Mouse (Mus musculus): Measurements from ENCODE around the gene Nudt9.

DNA sequence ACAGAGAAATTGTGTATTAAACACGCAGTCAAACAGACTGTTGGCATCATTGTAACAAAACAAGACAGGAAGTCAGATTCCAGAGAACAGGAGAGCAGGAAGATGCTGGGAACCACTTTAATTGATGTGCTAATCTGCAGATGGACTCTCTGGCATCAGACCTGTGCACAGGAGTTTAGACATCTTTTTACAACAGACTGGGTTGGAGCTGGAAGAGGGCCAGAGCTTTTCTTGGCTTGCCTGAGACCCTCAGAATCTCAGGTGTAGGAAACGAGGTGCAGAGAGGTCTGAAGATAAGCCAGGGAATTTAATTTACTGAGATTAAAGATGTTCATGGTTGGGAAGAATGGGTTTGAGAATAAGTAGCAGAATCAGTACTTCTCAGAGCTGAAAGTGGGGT, 43.6 kb downstream of the Nudt9 start:
- no peak for TF ChIP-seq EP300 (optimal IDR thresholded peaks at IDR 0.05)
- no peak for TF ChIP-seq CTCF (IDR thresholded peaks at IDR 0.05; ENCODE audit: low read depth)

All from stomach, postnatal 0 days (tissue).